Mouse (Mus musculus): ENCODE measurements around the gene Ak9. TPM values are rescaled to one million over a fixed set of nuclear protein-coding genes. Genes with fewer than 3 reads are reported as not detected.
A peak's percentile ranks its signal among the peaks of the same experiment; 100 is the strongest.

Gene Ak9
- total RNA-seq, 2 experiments from 2014 or later = 0.26 to 0.34 TPM

DNA sequence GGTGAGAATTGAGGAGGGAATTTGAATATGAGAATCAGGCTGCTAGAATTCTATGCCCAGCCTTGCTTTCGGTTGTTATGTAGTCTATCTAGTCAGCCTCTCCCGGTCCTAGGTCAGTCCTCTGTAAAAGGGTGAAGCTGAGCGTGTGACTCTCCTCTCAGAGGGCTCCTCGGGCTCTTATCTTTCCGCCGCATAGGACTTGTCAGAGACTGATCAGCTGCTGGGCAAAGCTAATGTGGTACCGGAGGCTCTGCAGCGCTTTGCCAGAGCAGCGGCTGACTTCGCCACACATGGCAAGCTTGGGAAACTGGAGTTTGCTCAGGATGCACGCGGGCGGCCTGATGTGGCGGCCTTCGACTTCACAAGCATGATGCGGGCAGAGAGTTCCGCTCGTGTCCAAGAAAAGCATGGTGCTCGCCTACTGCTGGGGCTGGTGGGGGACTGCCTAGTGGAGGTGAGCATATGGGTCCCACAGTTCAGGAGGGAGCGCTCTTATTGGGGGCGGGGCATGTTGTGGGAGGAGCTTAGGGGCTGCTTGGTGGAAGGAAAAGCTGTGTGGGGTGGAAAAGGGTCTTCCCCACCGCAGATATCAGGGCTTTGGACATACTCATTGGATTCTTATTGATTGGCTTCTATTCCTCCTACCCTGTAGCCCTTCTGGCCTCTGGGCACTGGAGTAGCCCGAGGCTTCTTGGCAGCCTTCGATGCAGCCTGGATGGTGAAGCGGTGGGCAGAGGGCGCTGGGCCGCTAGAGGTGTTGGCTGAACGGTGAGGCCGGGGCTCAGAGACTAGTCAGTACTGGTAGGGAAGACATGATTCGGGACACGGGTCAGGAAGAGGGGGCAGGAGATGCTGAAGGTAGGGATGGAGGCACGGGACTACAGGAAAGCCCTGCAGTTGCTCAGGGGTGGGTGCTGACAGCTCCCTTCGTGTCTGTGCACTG lies 177.4 kb downstream of the Ak9 start:
- intact Hi-C loops (cut with DNase I) = no loop called here
- no peak for DNase-seq

DNA sequence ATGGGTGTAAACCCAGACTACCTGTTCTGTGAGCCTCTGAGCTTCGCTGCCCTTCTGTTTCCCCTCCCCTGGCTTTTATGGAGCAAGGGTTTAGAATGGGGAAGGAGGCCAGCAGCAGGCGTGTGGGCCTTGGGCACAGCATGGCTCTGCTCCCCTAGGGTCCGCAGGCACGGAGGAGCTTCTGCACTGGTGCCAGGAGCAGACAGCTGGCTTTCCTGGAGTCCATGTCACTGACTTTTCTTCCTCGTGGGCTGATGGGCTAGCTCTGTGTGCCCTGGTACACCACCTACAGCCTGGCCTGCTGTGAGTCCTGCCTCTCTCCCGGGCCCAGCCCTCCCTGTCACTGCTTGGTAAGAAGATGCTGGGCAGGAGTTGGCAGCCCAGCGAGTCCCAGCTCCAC lies 178.7 kb downstream of the Ak9 start:
- intact Hi-C loops (cut with DNase I) = no loop called here
- peak; percentile 64 for DNase-seq

Other genes starting within 250 kb of the Ak9 start
- gene Gpr6, start 231.7 kb upstream of the Ak9 start, total RNA-seq (2021) = 1 to 10 TPM; 3.3 to 5.4 TPM
- gene Fig4, start 720 bp upstream of the Ak9 start, total RNA-seq (2021) = 10 to 100 TPM; 31.3 to 34.0 TPM
- gene Zbtb24, start 146.4 kb downstream of the Ak9 start, total RNA-seq (2021) = 10 to 100 TPM; 19.2 to 20.5 TPM
- 10 to 100 TPM; 75.8 to 82.1 TPM for gene Mical1, start 172.3 kb downstream of the Ak9 start, total RNA-seq (2021)
- 10 to 100 TPM; 20.1 to 21.9 TPM for gene Smpd2, start 186.4 kb downstream of the Ak9 start, total RNA-seq (2021)
- gene Ppil6, start 186.5 kb downstream of the Ak9 start, total RNA-seq (2021) = 1 to 10 TPM; 4.6 to 4.9 TPM
- gene Cd164, start 215.4 kb downstream of the Ak9 start, total RNA-seq (2021) = 10 to 100 TPM; 39.9 to 43.4 TPM